Mouse (Mus musculus) testis, adult 2 months (tissue): ENCODE measurements at regions not wholly inside any gene's neighbourhood (a gene's known extent, or its start where the extent isn't known, plus 50 kb on each side); places are given as distances from the start of the nearest gene placed in this dataset.

Experiments used
- CTCF ChIP-seq: fragments of 200-500 bp; IDR thresholded peaks from 2 replicates; pipeline ENCODE4 v1.5.1; 2012; ENCODE audit warnings: low read depth, mild to moderate bottlenecking, inconsistent platforms, low read length, moderate library complexity; ENCODE audit not compliant: control insufficient read depth, insufficient read depth, insufficient replicate concordance
- POLR2A ChIP-seq: fragments of 200-500 bp; IDR thresholded peaks from 2 replicates; pipeline ENCODE4 v1.6.1; 2012; ENCODE audit warnings: low read depth, mild to moderate bottlenecking, inconsistent platforms, low read length, moderate library complexity; ENCODE audit not compliant: control insufficient read depth

- TF ChIP-seq CTCF: peak; percentile 66
- 0 out of 2 replicates have a peak, but pooled peaks have one; percentile 39 for TF ChIP-seq POLR2A
Observed at GRCm38 (mm10) chr10:86636953-86637376, 68.3 kb downstream of the Hsp90b1 start.
